Comparison of ENCODE assay signal across 8 mouse cellular contexts in genomic region chr8:10965401-10966117, GRCm38 (mm10). TPM values are rescaled to one million over a fixed set of nuclear protein-coding genes. Genes with fewer than 3 reads are reported as not detected.
DNase-seq lines count a peak whose midpoint lies in the region; ATAC-seq lines count a peak whose summit lies in the region.

No protein-coding gene starts in this region.

- no peaks in the 10 kb centered on the region for H3K9me3 ChIP-seq in forebrain, embryonic 11.5 days (ENCODE audit: control insufficient read depth, low read length)
- H3K9me3 ChIP-seq in intestine, embryonic 16.5 days (ENCODE audit: control insufficient read depth, low read length), result no peaks in the 10 kb centered on the region
- H3K9me3 ChIP-seq in neural tube, embryonic 14.5 days (ENCODE audit: control insufficient read depth, low read length), result no peaks in the 10 kb centered on the region

- H3K4me3 ChIP-seq in forebrain, embryonic 11.5 days (ENCODE audit: low read depth, low read length), result no peak overlapping the region
- no peak overlapping the region for H3K4me3 ChIP-seq in intestine, embryonic 16.5 days (ENCODE audit: low read length)
- no peak overlapping the region for H3K4me3 ChIP-seq in neural tube, embryonic 14.5 days (ENCODE audit: low read depth, low read length)

- peaks cover 36% of the 10 kb centered on the region for H3K4me1 ChIP-seq in forebrain, embryonic 11.5 days (replicated peaks; ENCODE audit: control insufficient read depth, insufficient read depth, low read length)
- peaks cover 50% of the 10 kb centered on the region for H3K4me1 ChIP-seq in intestine, embryonic 16.5 days (ENCODE audit: control insufficient read depth, insufficient read depth, low read length)
- peaks cover 11% of the 10 kb centered on the region; the same call in 1 of the 2 replicates for H3K4me1 ChIP-seq in neural tube, embryonic 14.5 days (ENCODE audit: control insufficient read depth, insufficient read depth, low read length)

- no peak overlapping the region for H3K9ac ChIP-seq in forebrain, embryonic 11.5 days (ENCODE audit: low read length)
- 0 out of 2 replicates have a peak overlapping the region, but pooled peaks have one; percentile 5 for H3K9ac ChIP-seq in intestine, embryonic 16.5 days (ENCODE audit: low read depth, low read length)
- H3K9ac ChIP-seq in neural tube, embryonic 14.5 days (replicated peaks; ENCODE audit: low read depth, low read length), result no peak overlapping the region

- no peaks in the 10 kb centered on the region for H3K36me3 ChIP-seq in forebrain, embryonic 11.5 days (ENCODE audit: control insufficient read depth, insufficient read depth, low read length)
- H3K36me3 ChIP-seq in intestine, embryonic 16.5 days (ENCODE audit: control insufficient read depth, insufficient read depth, low read length), result no peaks in the 10 kb centered on the region
- H3K36me3 ChIP-seq in neural tube, embryonic 14.5 days (ENCODE audit: control insufficient read depth, insufficient read depth, low read length), result no peaks in the 10 kb centered on the region

- WGBS in forebrain, embryonic 11.5 days, result 13% methylated on average over 6 of the region's 6 CpGs
- 6% methylated on average over 6 of the region's 6 CpGs for WGBS in intestine, embryonic 16.5 days
- WGBS in neural tube, embryonic 14.5 days, result 27% methylated on average over 6 of the region's 6 CpGs

- no peaks in the 10 kb centered on the region for H3K27me3 ChIP-seq in forebrain, embryonic 11.5 days (ENCODE audit: control insufficient read depth, insufficient read depth, low read length)
- H3K27me3 ChIP-seq in intestine, embryonic 16.5 days (replicated peaks; ENCODE audit: control insufficient read depth, insufficient read depth, low read length), result no peaks in the 10 kb centered on the region
- no peaks in the 10 kb centered on the region for H3K27me3 ChIP-seq in neural tube, embryonic 14.5 days (ENCODE audit: control insufficient read depth, insufficient read depth, low read length)

- ATAC-seq in forebrain, embryonic 11.5 days (replicated peaks; ENCODE audit: low FRiP score), result peak; percentile 42; the same call in 1 of the 2 replicates
- peak; percentile 65 for ATAC-seq in intestine, embryonic 16.5 days
- peak; percentile 6; the same call in 1 of the 2 replicates for ATAC-seq in neural tube, embryonic 14.5 days (ENCODE audit: low read depth)
- no peak for ATAC-seq in erythroblast, adult 5-6 weeks (replicated peaks; ENCODE audit: low FRiP score, poor library complexity, severe bottlenecking)

- no peak overlapping the region for H3K27ac ChIP-seq in forebrain, embryonic 11.5 days (ENCODE audit: low read depth, low read length)
- peak overlapping the region; percentile 62 for H3K27ac ChIP-seq in intestine, embryonic 16.5 days (ENCODE audit: low read length)
- H3K27ac ChIP-seq in neural tube, embryonic 14.5 days (ENCODE audit: low read depth, low read length), result no peak overlapping the region

- DNase-seq in layer of hippocampus, adult 9-11 months, result peak; percentile 61
- no peak for DNase-seq in layer of hippocampus, adult 9-10 months (ENCODE audit: low spot score)
- no peak for DNase-seq in forebrain, embryonic 11.5 days (ENCODE audit: low spot score)
- DNase-seq in ovary, postnatal 10 days (ENCODE audit: low spot score), result no peak
- no peak for DNase-seq in cerebellum, postnatal 14 days

- no peak overlapping the region for H3K4me2 ChIP-seq in forebrain, embryonic 11.5 days (ENCODE audit: low read depth, low read length, severe bottlenecking)
- H3K4me2 ChIP-seq in intestine, embryonic 16.5 days (ENCODE audit: low read depth, low read length), result peak overlapping the region; percentile 4; the same call in 1 of the 2 replicates
- H3K4me2 ChIP-seq in neural tube, embryonic 14.5 days (ENCODE audit: low read depth, low read length), result no peak overlapping the region

RNA-seq across cellular contexts. Expression of gene Irs2, which starts 42.7 kb away (rescaled TPM):
- 6.6 and 7.7 TPM in 2 replicates for polyA plus RNA-seq in forebrain, embryonic 11.5 days (2014; fragmentation: Nextera tagmentation; extraction: Ambion mirVana)
- 4.4 and 4.7 TPM in 2 replicates for polyA plus RNA-seq in intestine, embryonic 16.5 days (2015; fragmentation: Nextera tagmentation; extraction: Ambion mirVana)
- polyA plus RNA-seq in neural tube, embryonic 14.5 days (2014; fragmentation: Nextera tagmentation; extraction: Ambion mirVana), result 5.6 and 6.1 TPM in 2 replicates
- total RNA-seq in erythroblast, adult 5-6 weeks (2015; ENCODE audit: low replicate concordance), result 12.1 and 15.2 TPM in 2 replicates
- 10.6 and 13.5 TPM in 2 replicates for total RNA-seq in erythroblast, adult 5-6 weeks (2017; ENCODE audit: low replicate concordance)
